Mouse (Mus musculus) layer of hippocampus, adult 2 months (tissue): ENCODE measurements around the gene Cd300lf. TPM values are rescaled to one million over a fixed set of nuclear protein-coding genes. Genes with fewer than 3 reads are reported as not detected.

Source experiments
- DNase-seq, 2 experiments: peaks; one replicate each; pipeline ENCODE4 v3.0.0; 2022; ENCODE audit warnings: low spot score in 2 of 2
- H3K27ac ChIP-seq: fragments of 200-600 bp; 2 replicates; pipeline ENCODE4 v1.8.1; 2022
- H3K4me3 ChIP-seq: fragments of 200-600 bp; 2 replicates; pipeline ENCODE4 v1.8.1; 2022; ENCODE audit warnings: mild to moderate bottlenecking
- CTCF ChIP-seq: fragments of 200-600 bp; conservative IDR thresholded peaks from 2 replicates; pipeline ENCODE4 v1.8.1; 2022; ENCODE audit warnings: antibody characterized with exemption, mild to moderate bottlenecking, moderate library complexity
- total RNA-seq, 2 experiments: library from RNA; stranded (reverse); gene quantifications; 2 replicates each; pipeline ENCODE4 v1.2.3; 2021

Gene Cd300lf
- total RNA-seq, 2 experiments from 2014 or later = 0.38 to 0.49 TPM

DNA sequence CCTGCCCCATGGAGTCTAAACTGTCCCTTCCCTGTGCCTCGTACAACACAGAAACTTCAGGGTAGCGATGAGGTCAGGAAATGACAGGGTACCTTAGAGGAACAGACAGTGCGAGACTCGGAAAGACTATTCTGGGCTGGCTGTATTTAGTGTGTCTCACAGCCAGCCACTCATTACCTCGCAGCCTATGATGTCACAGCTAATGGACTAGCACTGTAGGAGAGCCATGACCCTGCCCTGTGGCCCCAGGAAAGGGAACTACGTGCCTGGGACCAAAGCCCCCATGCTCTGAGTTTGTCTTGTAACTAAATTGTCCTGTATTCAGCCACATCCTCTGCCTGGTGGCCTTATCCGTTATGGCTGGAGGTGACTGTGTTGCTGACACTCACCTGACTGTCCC lies 58.4 kb downstream of the Cd300lf start:
- no peak overlapping the region for H3K27ac ChIP-seq

DNA sequence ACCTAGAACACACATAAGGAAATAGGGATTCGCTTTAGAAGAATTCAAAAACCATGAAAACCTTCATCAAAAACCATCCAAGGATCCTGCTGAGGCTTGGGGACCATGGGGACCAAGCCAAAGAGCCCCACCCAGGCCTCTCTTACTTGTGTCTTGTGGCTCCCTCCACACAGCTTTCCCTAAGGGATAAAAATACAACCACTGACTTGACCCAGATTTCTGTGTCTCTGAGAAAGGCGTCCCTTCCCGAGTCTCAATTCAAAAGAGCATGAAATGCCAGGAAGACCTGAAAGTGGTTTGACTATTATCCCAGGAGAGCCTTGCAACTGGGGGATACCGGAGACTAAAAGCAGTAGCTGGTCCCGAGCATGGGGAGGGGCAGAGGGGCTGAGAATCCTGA lies 60.8 kb downstream of the Cd300lf start:
- TF ChIP-seq CTCF = no peak
- H3K4me3 ChIP-seq = no peak overlapping the region
- no peak overlapping the region for H3K27ac ChIP-seq
- no peak for DNase-seq

More for the DNA sequence above, 58.4 kb downstream of the Cd300lf start:
- no peak for DNase-seq
- no peak overlapping the region for H3K4me3 ChIP-seq
- no peak for TF ChIP-seq CTCF

GRCm38 (mm10) chr11:115071631-115072294 lies 62.0 kb downstream of the Cd300lf start:
- no peak overlapping the region for H3K27ac ChIP-seq
- TF ChIP-seq CTCF = no peak
- no peak overlapping the region for H3K4me3 ChIP-seq
- no peak for DNase-seq

DNA sequence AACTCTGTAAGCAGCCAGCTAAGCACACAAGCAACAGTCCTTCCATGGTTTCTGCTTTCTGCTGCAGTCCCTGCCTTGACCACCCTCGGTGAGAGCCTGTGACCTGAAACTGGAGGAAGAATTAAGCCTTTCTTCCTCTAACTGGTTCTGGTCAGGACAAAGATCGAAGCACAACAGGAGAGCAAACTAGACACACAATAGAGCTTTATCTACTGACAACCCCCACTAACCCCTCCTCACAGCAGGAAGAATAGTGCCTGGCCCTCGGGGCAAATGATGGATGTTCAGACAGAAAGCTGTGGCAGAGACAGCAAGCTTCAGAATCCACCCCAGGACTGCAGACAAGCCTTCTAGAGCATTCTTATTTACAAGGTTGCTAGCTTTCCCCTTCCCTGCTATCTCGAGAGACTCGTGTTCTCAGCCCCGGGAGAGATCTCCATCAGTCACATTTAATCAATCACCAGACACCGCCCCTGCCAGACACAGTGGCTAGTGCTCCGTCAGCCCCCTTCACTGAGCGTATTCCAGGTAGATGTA lies 62.7 kb downstream of the Cd300lf start:
- no peak for DNase-seq
- H3K4me3 ChIP-seq = no peak overlapping the region
- no peak for TF ChIP-seq CTCF
- H3K27ac ChIP-seq = no peak overlapping the region

DNA sequence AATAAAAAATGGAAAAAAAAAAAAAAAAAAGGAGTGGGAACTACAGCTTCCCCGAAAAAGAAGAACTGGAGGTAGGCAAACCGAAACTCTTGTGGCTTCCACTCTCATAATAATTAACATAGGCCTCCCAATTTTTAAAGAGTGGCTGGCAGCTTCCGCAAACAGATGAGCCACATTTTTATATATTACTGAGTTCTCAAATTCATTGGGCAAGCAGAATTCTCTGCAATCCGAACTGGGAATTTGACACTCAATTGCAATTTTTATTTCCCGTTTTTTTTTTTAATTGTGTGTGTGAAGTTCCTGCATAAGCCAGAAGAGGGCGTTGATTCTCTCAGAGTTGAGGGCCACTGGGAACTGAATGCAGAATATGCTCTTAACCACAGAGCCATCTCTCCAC lies 67.0 kb downstream of the Cd300lf start:
- H3K4me3 ChIP-seq = no peak overlapping the region
- H3K27ac ChIP-seq = no peak overlapping the region
- TF ChIP-seq CTCF = peak; percentile 55
- DNase-seq = no peak

Other genes with a start within 250 kb of the Cd300lf start
- under 1 TPM; 0.36 to 0.42 TPM for gene Cd300a, start 244.0 kb downstream of the Cd300lf start, total RNA-seq
- gene Cd300lb, start 199.6 kb downstream of the Cd300lf start, total RNA-seq = under 1 TPM in 1 of 2 experiments, not detected in 1; 0.12 TPM
- gene Cd300c, start 164.8 kb downstream of the Cd300lf start, total RNA-seq = not detected
- not detected for gene Cd300ld, start 144.1 kb downstream of the Cd300lf start, total RNA-seq
- gene Cd300c2, start 132.1 kb downstream of the Cd300lf start, total RNA-seq = 1 to 10 TPM; 4.1 to 4.5 TPM
- gene Cd300ld2, start 117.8 kb downstream of the Cd300lf start, total RNA-seq = not detected
- 1 to 10 TPM; 1.0 to 1.7 TPM for gene Cd300ld4, start 107.0 kb downstream of the Cd300lf start, total RNA-seq
- gene Cd300ld5, start 96.2 kb downstream of the Cd300lf start, total RNA-seq = 1 to 10 TPM in 1 of 2 experiments, under 1 TPM in 1; 0.87 to 1.0 TPM
- under 1 TPM in 1 of 2 experiments, not detected in 1; 0.87 TPM for gene Cd300ld3, start 85.6 kb downstream of the Cd300lf start, total RNA-seq
- under 1 TPM in 1 of 2 experiments, not detected in 1; 0.18 TPM for gene Cd300e, start 71.8 kb downstream of the Cd300lf start, total RNA-seq
- 1 to 10 TPM; 3.3 to 3.4 TPM for gene Rab37, start 42.6 kb downstream of the Cd300lf start, total RNA-seq
- 10 to 100 TPM; 67.3 to 74.6 TPM for gene Slc9a3r1, start 29.3 kb upstream of the Cd300lf start, total RNA-seq
- gene Tmem104, start 53.5 kb upstream of the Cd300lf start, total RNA-seq = 10 to 100 TPM; 18.1 to 20.1 TPM
- 10 to 100 TPM; 20.5 to 20.6 TPM for gene Nat9, start 53.9 kb upstream of the Cd300lf start, total RNA-seq
- 10 to 100 TPM; 47.4 to 47.5 TPM for gene Grin2c, start 133.3 kb upstream of the Cd300lf start, total RNA-seq
- gene Fdxr, start 143.1 kb upstream of the Cd300lf start, total RNA-seq = 10 to 100 TPM; 22.4 to 22.5 TPM
- gene Fads6, start 163.7 kb upstream of the Cd300lf start, total RNA-seq = 10 to 100 TPM; 13.2 to 15.1 TPM
- gene Otop2, start 173.2 kb upstream of the Cd300lf start, total RNA-seq = under 1 TPM; 0.51 to 0.59 TPM
- under 1 TPM; 0.37 to 0.64 TPM for gene Ush1g, start 188.0 kb upstream of the Cd300lf start, total RNA-seq
- under 1 TPM in 1 of 2 experiments, not detected in 1; 0.20 TPM for gene Otop3, start 200.7 kb upstream of the Cd300lf start, total RNA-seq
- 100 to 1,000 TPM; 110 to 119 TPM for gene Hid1, start 233.8 kb upstream of the Cd300lf start, total RNA-seq
- 10 to 100 TPM; 21.9 to 26.1 TPM for gene Cdr2l, start 247.9 kb upstream of the Cd300lf start, total RNA-seq